Mouse (Mus musculus) small intestine, adult 2 months (tissue): Measurements from ENCODE around the gene Cd3e.
"Not testable (repeated sequence)": the region's sequence is repeated elsewhere in the genome, so short reads cannot be mapped to it uniquely, and the experiment has no call there.

ENCODE experiments used
- CTCF ChIP-seq: fragments of 200-500 bp; IDR thresholded peaks from 2 replicates; pipeline ENCODE4 v1.5.1; 2012; ENCODE audit warnings: low read depth, mild to moderate bottlenecking, control low read depth, inconsistent platforms, low read length, moderate library complexity, mixed read lengths; ENCODE audit not compliant: insufficient replicate concordance, insufficient read length; ENCODE audit errors: extremely low read depth
- POLR2A ChIP-seq: fragments of 200-500 bp; IDR thresholded peaks from 2 replicates; pipeline ENCODE4 v1.6.1; 2012; ENCODE audit warnings: low read depth, mild to moderate bottlenecking, control low read depth, inconsistent platforms, low read length, moderate library complexity

DNA sequence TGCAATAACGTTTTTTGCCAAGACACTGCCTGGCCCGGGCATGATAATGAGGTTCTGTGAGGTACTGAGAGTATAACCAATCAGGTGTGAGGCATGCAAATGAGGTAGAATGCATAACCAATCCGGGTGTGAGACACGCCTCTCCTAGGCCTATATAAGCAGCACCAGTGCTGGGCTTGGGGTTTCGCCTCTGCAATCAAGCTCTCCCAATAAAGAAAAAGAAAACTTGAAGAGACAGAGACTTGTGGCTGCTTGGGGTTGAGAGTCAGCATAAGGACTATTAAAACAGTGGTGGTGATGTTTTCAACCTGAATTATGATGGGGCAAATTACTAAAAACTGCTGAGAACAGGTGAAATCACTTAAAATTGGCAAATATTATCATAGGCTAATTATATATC is 41.7 kb downstream of the Cd3e start:
- not testable (repeated sequence) for TF ChIP-seq CTCF, POLR2A
